Comparison of ENCODE assay signal across 8 mouse cellular contexts in genomic region chr11:86484910-86485510, GRCm38 (mm10). TPM values are rescaled to one million over a fixed set of nuclear protein-coding genes. Genes with fewer than 3 reads are reported as not detected.
A peak's percentile ranks its signal among the peaks of the same experiment; 100 is the strongest.
DNase-seq lines count a peak whose midpoint lies in the region; ATAC-seq lines count a peak whose summit lies in the region.

No protein-coding gene starts in this region.

- peak overlapping the region; percentile 77 for H3K9ac ChIP-seq in forebrain, embryonic 14.5 days (ENCODE audit: low read length)
- H3K9ac ChIP-seq in hindbrain, embryonic 14.5 days = peak overlapping the region; percentile 73

- no peaks in the 10 kb centered on the region for H3K27me3 ChIP-seq in forebrain, embryonic 14.5 days (replicated peaks; ENCODE audit: control insufficient read depth, insufficient read depth, low read length)
- H3K27me3 ChIP-seq in hindbrain, embryonic 14.5 days (ENCODE audit: control insufficient read depth, insufficient read depth, low read length) = no peaks in the 10 kb centered on the region

- H3K4me2 ChIP-seq in forebrain, embryonic 14.5 days (ENCODE audit: low read length) = peak overlapping the region; percentile 73
- peak overlapping the region; percentile 72 for H3K4me2 ChIP-seq in hindbrain, embryonic 14.5 days (replicated peaks)

- peaks cover 8% of the 10 kb centered on the region for H3K4me1 ChIP-seq in forebrain, embryonic 14.5 days (ENCODE audit: control insufficient read depth, insufficient read depth, low read length)
- peaks cover 9% of the 10 kb centered on the region for H3K4me1 ChIP-seq in hindbrain, embryonic 14.5 days (replicated peaks; ENCODE audit: control insufficient read depth, insufficient read depth, low read length)

- no peaks in the 10 kb centered on the region for H3K9me3 ChIP-seq in forebrain, embryonic 14.5 days (replicated peaks; ENCODE audit: control insufficient read depth, low read length)
- no peaks in the 10 kb centered on the region for H3K9me3 ChIP-seq in hindbrain, embryonic 14.5 days (ENCODE audit: control insufficient read depth, low read length)

- H3K79me2 ChIP-seq in macrophage (ENCODE audit: inconsistent target) = peaks cover 16% of the 10 kb centered on the region

- peak overlapping the region; percentile 52; the same call in 1 of the 2 replicates for H3K27ac ChIP-seq in forebrain, embryonic 14.5 days (ENCODE audit: low read depth, low read length)
- peak overlapping the region; percentile 81 for H3K27ac ChIP-seq in hindbrain, embryonic 14.5 days
- peak overlapping the region; percentile 73 for H3K27ac ChIP-seq in macrophage

- peak overlapping the region; percentile 69 for H3K4me3 ChIP-seq in forebrain, embryonic 14.5 days (ENCODE audit: low read depth, low read length)
- H3K4me3 ChIP-seq in hindbrain, embryonic 14.5 days (replicated peaks; ENCODE audit: low read length) = peak overlapping the region; percentile 63
- H3K4me3 ChIP-seq in macrophage (ENCODE audit: inconsistent target) = peak overlapping the region; percentile 88

- peak; percentile 66 for ATAC-seq in forebrain, embryonic 14.5 days
- ATAC-seq in hindbrain, embryonic 14.5 days (ENCODE audit: low FRiP score) = peak; percentile 61

- intact Hi-C loops in left cerebral cortex, postnatal 25 days (cut with DNase I) = loop anchor here (5.0 kb wide), 1 partner anchor 128 kb away; the partner anchor contains the start of gene Med13

- 0% methylated on average over 25 of the region's 25 CpGs for WGBS in forebrain, embryonic 14.5 days
- WGBS in hindbrain, embryonic 14.5 days = under 1% methylated on average over 25 of the region's 25 CpGs
- 3% methylated on average over 25 of the region's 25 CpGs for WGBS in macrophage (ENCODE audit: missing documents)

- peaks cover 7% of the 10 kb centered on the region; the same call in 1 of the 2 replicates for H3K36me3 ChIP-seq in forebrain, embryonic 14.5 days (ENCODE audit: control insufficient read depth, insufficient read depth, low read length)
- H3K36me3 ChIP-seq in hindbrain, embryonic 14.5 days (replicated peaks; ENCODE audit: control insufficient read depth, insufficient read depth) = peaks cover 11% of the 10 kb centered on the region
- 0 out of 2 replicates have a peak, but pooled peaks cover 12% of the 10 kb centered on the region for H3K36me3 ChIP-seq in macrophage (ENCODE audit: inconsistent target)

- DNase-seq in MN1 (ENCODE audit: low spot score) = peak; percentile 64
- peak; percentile 44 for DNase-seq in c-Kit-positive CD71-positive TER-119-positive erythroid progenitor cells, embryonic 14.5 days (ENCODE audit: low spot score)
- DNase-seq in forebrain, embryonic 14.5 days (ENCODE audit: low spot score) = peak; percentile 67
- peak; percentile 58 for DNase-seq in hindbrain, embryonic 14.5 days (ENCODE audit: low spot score)
- DNase-seq in left cerebral cortex, postnatal 25 days (ENCODE audit: low spot score in 2 of 2) = peak; percentile 47 to 49
- peak; percentile 66 to 75 for DNase-seq in right cerebral cortex, postnatal 10 days (ENCODE audit: low spot score in 2 of 2)
- no peak for DNase-seq in Muller cell, postnatal 12 days (ENCODE audit: inconsistent ontology term)

RNA-seq across cellular contexts. Expression of gene Rnft1, which starts 0.6 kb away (rescaled TPM):
- polyA plus RNA-seq in forebrain, embryonic 14.5 days (2014; fragmentation: Nextera tagmentation; extraction: Ambion mirVana) = 15.7 and 19.7 TPM in 2 replicates
- 15.7 and 17.6 TPM in 2 replicates for polyA plus RNA-seq in hindbrain, embryonic 14.5 days (2014; fragmentation: Nextera tagmentation; extraction: Ambion mirVana)
- total RNA-seq in left cerebral cortex, postnatal 25 days (2021) = 10 to 100 TPM; 29.4 to 31.4 TPM
- total RNA-seq in macrophage (2018; cell fraction: chromatin; rRNA removed) = 10 to 100 TPM in 25 of 26 experiments, 1 to 10 TPM in 1; 9.5 to 35.8 (median 22.5) TPM
- total RNA-seq in macrophage (2018; cell fraction: cytosol; rRNA removed) = 10 to 100 TPM; 15.7 to 33.0 (median 22.8) TPM
- total RNA-seq in macrophage (2018; cell fraction: nucleus; rRNA removed) = 10 to 100 TPM; 14.4 to 37.2 (median 24.9) TPM
- 20.8 to 32.7 TPM (median 24.7 TPM) in 3 replicates for polyA plus RNA-seq in macrophage (2018)

RNA-seq across cellular contexts. Expression of gene Rps6kb1, which starts 59.6 kb away (rescaled TPM):
- 41.8 and 42.1 TPM in 2 replicates for polyA plus RNA-seq in forebrain, embryonic 14.5 days (2014; fragmentation: Nextera tagmentation; extraction: Ambion mirVana)
- polyA plus RNA-seq in hindbrain, embryonic 14.5 days (2014; fragmentation: Nextera tagmentation; extraction: Ambion mirVana) = 45.1 and 51.9 TPM in 2 replicates
- total RNA-seq in left cerebral cortex, postnatal 25 days (2021) = 10 to 100 TPM; 34.1 to 38.1 TPM
- 10 to 100 TPM; 43.2 to 98.0 (median 75.0) TPM for total RNA-seq in macrophage (2018; cell fraction: chromatin; rRNA removed)
- total RNA-seq in macrophage (2018; cell fraction: cytosol; rRNA removed) = 10 to 100 TPM; 10.8 to 18.2 (median 14.3) TPM
- total RNA-seq in macrophage (2018; cell fraction: nucleus; rRNA removed) = 10 to 100 TPM; 24.2 to 94.2 (median 46.2) TPM
- 14.6 to 22.7 TPM (median 16.3 TPM) in 3 replicates for polyA plus RNA-seq in macrophage (2018)

RNA-seq across cellular contexts. Expression of gene Tubd1, which starts 59.8 kb away (rescaled TPM):
- polyA plus RNA-seq in forebrain, embryonic 14.5 days (2014; fragmentation: Nextera tagmentation; extraction: Ambion mirVana) = 10.0 and 11.0 TPM in 2 replicates
- polyA plus RNA-seq in hindbrain, embryonic 14.5 days (2014; fragmentation: Nextera tagmentation; extraction: Ambion mirVana) = 5.8 and 6.1 TPM in 2 replicates
- total RNA-seq in left cerebral cortex, postnatal 25 days (2021) = 1 to 10 TPM; 5.3 to 6.8 TPM
- 10 to 100 TPM in 4 of 26 experiments, 1 to 10 TPM in 21, under 1 TPM in 1; 0.94 to 14.1 (median 6.1) TPM for total RNA-seq in macrophage (2018; cell fraction: chromatin; rRNA removed)
- total RNA-seq in macrophage (2018; cell fraction: cytosol; rRNA removed) = 1 to 10 TPM; 1.9 to 6.5 (median 5.2) TPM
- 10 to 100 TPM in 3 of 26 experiments, 1 to 10 TPM in 22, under 1 TPM in 1; 0.81 to 13.4 (median 6.3) TPM for total RNA-seq in macrophage (2018; cell fraction: nucleus; rRNA removed)
- 4.1 to 5.8 TPM (median 4.5 TPM) in 3 replicates for polyA plus RNA-seq in macrophage (2018)
